Mouse (Mus musculus): ENCODE results near the gene Unc93b1.

Gene Unc93b1

DNA sequence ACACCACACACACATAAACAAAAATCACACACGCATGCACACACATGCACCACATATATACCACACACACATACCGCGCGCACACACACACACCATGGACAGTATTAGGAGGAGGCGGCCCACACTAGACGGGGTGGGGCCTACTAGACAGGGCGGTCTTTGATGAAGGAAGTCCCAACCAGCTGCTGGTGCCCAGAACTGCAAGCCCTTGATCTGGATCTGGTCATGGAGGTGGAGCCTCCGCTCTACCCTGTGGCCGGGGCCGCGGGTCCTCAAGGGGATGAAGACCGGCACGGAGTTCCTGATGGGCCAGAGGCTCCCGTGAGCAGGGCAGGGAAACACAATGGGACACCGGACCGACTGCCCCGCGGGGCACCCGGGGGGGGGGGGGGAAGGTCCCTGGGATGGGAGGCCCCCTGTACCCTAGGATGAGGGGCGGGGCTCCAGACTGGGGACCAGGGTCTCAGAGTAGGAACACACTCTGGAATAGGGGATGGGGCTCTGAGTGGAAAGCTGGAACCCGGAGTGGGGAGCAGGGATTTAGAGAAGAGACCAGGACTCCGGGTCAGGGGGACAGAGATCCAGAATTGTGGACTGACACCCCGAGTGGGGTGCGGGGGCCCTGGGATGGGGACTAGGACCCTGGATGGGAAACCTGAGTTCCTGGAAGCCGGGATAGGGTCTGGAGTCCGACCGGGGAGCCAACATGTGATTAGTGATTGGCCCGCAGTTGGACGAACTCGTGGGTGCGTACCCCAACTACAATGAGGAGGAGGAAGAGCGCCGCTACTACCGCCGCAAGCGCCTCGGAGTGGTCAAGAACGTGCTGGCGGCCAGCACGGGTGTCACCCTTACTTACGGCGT lies at the start of gene Unc93b1:
TSS of gene Unc93b1 (plus strand) at position 155 of the 864 bp plus-strand sequence.
- DNase-seq (ENCODE audit: low spot score in 2 of 2): peak; percentile 62 to 67

DNA sequence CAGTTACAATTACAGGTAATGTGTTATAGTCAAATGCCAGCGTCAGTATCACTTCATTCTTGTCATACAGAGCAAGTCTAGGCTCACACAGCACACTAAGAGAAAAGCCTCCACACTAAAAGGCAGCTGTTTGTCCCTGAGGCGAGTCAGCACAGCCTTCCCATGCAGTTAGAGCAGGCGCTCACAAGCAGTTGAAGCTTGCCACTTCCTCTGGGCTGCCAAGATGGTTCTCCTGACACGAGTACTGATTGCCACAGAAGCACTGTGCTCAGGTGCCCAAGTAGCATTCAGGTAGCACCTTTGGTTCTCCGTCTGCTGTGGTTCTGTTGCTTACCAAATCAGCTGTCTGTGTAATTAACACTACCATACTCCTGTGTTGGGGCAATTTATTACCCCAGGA lies 45.9 kb upstream of the Unc93b1 start:
- no peak for DNase-seq (ENCODE audit: low spot score in 2 of 2)

DNA sequence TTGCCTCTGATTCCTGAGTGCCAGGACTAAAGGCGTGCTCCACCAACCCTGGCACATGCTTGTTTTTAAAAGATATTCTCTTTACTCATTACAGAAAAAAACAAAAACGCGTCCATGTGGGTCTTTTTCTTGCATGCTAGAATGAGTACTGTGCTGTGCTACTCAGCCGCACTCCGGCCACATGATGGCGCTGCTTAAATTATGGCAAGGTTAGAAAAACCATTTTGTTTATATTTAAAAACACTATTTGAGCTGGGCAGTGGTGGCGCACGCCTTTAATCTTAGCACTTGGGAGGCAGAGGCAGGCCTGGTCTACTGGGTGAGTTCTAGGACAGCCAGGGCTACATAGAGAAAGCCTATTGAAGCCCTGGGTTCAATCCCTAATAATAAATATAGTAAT lies 44.8 kb upstream of the Unc93b1 start:
- DNase-seq (ENCODE audit: low spot score in 2 of 2): no peak

DNA sequence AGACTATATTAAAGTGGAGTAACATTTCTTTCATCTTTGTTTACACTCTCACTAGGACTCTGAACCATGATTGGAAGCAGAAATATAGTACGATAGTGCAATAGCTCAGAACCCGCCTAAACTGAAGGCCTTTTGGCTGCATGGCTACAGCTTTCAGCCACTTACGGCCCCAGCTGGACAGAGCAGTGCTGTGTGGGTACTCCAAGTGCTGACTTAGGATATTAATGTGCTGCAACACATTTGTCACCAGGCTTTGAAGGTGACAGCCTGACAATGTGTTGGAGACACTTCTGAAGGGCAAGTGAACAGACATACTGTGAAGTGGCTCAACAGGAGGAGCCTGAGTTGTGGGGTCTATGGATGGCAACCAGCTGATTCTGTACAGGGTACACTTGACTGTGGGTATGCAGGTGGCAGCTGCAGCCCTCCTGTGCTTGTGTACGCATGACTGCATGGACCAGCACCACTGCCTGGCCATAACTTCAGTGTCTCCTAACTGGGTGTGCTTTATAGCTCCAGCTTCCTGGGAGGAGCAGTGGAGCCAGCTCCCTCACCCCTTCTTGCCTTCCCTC lies 41.4 kb upstream of the Unc93b1 start:
- DNase-seq (ENCODE audit: low spot score in 2 of 2): no peak

DNA sequence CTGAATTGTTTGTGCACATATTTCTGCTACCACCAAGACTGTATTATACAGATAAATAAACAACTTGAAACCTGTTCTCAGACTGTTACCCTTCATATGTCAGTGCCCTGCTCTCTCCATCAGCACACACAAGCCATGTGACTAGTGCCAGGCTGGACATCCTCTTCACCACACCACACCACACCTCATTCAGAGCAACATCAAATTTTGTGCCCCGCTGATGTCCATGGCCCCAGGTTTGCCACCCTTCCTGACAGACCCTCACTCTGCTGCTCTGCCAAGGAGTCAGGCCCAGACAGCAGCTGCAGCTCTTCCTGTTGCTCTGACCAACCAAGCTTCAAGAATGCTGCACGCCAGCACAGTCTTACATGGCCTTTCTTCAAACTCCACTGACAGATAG lies 40.7 kb upstream of the Unc93b1 start:
- DNase-seq (ENCODE audit: low spot score in 2 of 2): no peak

DNA sequence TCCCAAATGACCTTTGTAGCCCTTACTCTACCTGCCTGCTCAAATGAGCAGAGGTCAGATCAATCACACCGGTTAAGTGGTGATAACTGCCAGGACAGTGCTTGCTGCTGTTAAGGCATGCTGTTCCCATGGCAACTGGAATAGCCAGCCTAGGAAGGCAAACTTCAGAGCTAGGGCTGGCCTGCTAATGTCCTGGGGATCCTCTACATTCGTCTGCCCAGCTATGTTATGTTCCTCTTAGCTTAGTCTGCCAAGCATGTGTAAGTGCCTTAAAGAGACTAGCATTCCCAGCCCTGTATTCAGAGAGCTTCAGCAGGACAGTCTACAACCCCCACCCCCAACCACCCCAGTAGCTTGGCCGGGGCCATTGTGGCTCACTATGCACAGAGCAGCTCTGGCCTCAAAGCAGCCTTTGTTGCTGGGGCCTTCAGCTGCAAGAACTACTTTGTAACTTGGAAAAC lies 39.8 kb upstream of the Unc93b1 start:
- DNase-seq (ENCODE audit: low spot score in 2 of 2): no peak

DNA sequence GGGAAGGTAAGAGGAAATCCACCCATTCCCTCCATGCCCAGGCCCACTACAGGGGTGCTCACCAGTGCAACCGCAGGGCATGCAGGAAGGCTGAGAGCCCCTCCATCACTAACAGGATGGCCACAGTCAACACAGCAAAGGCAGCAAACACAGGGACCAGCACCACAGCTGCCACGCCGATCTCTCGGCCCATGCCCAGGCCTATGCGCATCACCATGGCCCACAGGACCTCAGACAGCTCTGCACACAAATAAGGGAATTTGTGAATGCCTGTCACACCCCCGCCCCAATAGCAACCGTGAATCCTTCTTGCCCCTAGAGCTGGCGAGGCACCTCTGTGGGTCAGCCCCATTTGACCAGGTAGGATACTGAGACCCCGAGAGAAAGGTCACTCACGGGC lies 38.8 kb upstream of the Unc93b1 start:
- DNase-seq (ENCODE audit: low spot score in 2 of 2): no peak

DNA sequence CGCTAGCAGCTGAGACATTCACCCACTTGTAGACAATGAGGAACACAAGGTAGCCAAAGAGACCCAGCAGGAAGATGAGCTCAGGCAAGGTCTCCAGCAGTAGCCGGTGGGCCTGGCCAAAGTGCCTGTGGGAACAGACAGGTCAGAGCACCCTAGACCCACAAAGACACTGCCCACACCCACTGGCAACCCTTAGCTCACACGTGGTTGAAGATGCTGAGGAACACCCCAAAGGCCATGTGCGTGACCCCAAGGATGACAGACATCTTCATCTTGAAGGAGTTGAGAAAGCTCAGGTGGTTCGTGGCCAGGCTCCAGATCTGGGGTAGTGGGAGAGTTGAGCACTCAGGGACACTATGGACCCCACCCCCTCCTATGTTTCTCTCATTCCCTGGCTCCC lies 37.4 kb upstream of the Unc93b1 start:
- DNase-seq (ENCODE audit: low spot score in 2 of 2): no peak

DNA sequence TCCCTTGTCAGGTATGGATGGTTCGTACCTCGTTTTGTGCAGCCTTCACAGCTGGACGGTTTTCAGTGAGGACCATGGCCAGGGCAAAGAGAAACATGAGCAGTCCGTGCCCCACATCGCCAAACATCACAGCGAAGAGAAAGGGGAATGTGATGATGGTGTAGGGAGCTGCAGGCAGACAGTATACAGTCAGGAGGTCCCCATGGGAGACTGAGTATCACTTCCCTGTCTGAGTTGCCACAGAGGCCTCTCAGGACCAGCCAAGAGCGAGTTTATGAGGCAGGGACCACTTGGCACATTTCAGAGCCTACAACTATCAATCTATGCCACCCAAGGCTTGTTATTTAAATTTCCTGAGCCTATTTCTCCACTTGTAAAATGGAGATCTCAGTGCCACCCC lies 36.0 kb upstream of the Unc93b1 start:
- DNase-seq (ENCODE audit: low spot score in 2 of 2): no peak

DNA sequence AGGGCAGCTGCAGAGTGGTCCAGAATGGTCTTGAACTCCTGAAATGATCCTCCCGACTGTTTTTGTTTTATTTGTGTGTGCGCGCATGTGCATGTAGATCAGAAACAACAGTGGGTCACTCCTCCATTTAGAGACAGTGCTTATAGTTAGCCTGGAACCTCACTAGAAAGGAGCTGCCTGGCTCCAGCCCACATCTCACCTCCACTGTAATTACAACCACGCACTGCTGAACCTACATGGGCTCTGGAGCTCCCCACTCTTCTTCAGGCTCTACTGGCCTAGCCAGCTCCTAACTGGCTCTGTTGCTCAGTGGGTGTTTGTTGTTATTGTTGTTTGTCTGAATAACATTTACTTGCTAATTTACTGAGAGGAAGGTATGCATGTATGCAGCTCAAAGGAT lies 35.4 kb upstream of the Unc93b1 start:
- no peak for DNase-seq (ENCODE audit: low spot score in 2 of 2)

DNA sequence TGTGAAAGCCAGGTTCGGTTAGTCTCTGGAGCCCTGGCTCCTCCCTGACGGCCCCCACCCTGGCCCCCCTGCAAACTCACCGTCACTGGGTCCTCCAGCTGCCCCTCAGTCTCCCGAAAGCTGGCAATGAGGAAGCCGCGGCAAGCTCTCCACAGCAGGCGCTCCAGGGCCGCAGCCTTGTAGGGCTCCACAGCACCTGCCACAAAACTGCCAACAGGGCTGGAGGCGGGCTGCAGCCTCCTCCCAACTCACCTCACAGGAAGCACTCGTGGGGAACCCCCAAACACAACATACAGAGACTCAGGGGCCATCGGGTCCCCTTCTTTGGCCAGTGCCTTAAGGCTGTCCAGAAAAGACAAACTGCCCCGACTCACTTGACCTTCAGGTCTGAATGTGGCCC lies 32.0 kb upstream of the Unc93b1 start:
- DNase-seq (ENCODE audit: low spot score in 2 of 2): no peak

DNA sequence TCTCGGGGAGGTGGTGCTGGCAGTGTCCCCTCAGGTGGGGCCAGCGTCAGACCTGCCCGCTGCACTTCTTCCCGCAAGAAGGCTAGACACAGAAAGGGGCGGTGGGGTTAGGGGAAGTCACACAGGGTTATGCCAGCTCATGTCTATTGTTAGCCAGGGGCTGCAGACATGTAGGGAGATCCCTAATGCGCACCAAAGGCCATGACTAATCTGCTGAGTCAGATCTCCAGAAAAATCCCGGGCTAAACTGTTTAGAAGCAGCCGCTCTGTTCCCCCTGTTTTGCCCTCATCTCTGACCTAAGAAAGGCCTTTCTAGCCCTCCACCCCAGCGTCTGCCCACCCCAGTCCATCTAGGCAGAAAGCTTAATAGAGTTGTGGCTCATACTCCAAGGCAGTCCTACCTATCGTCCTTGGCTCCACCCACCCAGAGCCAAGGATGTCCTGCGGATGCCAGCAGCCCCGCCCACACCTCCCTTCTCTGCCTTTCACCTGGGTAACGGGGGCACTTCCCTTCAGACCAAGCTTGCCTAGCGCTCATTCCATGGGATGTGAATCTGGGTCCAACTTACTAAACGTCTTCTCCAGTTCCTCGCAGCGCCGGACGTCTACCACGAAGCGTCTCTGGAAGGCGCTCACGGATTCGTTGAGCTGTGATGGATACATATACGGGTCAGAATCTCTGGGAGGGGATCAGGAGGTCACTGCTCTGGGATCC lies 31.2 kb upstream of the Unc93b1 start:
- DNase-seq (ENCODE audit: low spot score in 2 of 2): no peak

DNA sequence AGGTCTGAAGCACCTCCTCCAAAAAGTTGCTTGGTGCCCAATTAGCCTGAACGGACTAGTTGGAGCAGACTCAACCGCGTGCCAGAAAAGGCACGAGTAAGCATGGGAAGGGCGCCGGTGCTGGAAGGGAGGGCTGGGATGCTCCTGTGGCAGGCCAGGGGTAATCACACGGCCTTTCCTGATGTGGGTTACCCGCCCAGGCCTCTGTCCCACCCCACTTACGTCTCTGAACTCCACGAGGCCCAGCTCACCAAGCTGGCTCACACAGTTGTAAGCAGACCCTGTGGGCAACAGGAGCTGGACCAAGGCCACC lies 30.7 kb upstream of the Unc93b1 start:
- DNase-seq (ENCODE audit: low spot score in 2 of 2): no peak

DNA sequence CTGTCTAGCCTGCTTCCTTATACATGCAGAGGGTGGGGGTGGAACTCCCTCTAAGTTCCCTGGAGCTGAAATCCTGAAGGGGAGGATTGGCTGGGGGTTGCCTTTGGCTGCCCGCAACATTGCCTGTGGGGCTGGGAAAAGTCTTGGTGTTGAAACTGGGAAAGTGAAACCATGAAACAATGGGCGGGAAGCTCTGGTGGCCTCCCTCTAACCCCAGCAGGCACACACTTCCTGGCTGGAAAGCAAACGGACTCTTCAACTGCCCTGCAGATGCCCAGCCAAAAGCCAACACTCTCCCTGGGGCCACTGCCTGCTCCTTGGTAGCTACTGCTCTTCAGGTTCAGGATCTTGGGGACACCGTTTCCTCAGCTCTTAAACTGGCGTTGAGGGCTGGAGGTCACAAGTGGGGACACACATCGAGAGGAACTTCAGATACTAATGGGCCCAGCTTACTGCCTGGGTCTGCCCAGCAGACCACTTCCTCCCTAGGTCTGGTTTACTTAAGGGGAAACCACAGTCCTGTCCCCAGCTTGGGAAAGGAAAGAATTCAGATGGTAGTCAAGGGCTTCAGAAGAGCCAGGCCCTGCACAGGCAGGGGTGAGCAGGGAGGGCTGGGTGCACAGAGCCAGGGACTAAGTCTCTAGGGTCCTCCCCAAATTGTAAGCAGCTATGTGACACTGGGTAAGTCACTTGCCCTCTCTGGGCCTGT lies 29.6 kb upstream of the Unc93b1 start:
- no peak for DNase-seq (ENCODE audit: low spot score in 2 of 2)

DNA sequence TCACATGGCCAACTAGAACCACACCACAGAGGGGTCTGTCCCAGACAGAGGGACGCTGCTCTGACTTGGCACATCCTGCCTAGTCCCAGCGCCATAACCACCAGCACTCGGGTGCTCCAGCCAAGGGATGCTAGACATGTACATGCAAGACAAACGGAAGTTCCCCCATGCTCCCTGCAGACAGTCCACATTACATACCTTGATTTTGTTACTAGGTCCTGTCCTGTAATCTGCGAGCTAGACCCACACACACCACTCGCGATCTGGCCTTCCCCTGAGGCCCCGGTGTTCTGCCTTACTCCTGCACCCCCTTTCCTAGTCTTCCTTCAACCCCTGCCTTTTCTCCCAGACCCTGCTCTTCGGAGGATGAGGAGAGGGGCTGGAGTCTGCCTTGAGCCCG lies 28.7 kb upstream of the Unc93b1 start:
- DNase-seq (ENCODE audit: low spot score in 2 of 2): no peak

DNA sequence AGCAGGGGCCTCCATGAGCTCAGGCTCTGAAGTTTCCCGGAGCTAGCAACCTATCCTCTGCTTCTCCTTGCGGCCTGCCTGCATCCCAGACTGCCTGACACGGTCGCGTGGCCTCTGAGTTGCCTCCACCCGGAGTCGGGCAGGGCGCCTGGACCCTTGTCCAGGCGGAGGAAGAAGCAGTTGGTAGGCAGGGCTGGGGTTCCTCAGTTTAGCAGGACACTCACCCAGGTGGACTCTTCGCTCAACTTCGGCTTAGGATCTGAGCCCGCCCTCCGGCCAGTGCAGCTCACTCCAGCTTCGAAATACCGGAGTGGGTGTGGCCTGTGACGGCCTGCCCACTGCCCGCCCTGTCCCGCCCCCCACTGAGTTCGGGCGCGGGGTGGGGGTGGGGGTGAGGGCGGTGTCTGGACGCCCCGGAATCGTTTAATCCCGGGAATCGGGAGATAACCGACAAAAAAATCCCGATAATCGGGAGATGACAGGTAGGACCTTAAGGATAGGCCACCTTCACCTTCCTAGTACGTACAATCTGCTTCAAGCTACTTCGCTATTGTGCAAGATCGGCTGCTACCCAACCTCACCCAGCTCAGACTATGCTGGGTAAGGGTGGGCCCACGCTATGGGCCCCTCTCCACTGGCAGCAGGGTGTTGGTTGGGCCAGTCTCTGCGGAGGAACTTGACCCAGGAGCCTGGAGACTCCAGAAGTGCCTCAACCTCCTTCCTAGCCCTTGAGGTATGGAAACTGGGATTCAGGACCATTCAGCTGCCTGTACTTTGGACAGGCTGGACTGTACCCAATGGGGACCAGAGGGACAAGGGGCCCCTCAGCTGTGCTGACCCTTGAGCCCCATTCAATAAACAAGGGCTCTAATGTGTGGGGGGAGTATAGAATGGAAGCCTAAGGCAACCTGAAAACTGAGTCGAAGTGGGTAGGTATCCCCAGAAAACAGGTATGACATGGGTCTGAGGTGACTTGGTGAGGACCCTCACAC lies 27.9 kb upstream of the Unc93b1 start, which contains the start of gene Tcirg1:
TSS of gene Tcirg1 (minus strand) at position 339 of the 992 bp plus-strand sequence.
- DNase-seq (ENCODE audit: low spot score in 2 of 2): peak; percentile 74 to 78

DNA sequence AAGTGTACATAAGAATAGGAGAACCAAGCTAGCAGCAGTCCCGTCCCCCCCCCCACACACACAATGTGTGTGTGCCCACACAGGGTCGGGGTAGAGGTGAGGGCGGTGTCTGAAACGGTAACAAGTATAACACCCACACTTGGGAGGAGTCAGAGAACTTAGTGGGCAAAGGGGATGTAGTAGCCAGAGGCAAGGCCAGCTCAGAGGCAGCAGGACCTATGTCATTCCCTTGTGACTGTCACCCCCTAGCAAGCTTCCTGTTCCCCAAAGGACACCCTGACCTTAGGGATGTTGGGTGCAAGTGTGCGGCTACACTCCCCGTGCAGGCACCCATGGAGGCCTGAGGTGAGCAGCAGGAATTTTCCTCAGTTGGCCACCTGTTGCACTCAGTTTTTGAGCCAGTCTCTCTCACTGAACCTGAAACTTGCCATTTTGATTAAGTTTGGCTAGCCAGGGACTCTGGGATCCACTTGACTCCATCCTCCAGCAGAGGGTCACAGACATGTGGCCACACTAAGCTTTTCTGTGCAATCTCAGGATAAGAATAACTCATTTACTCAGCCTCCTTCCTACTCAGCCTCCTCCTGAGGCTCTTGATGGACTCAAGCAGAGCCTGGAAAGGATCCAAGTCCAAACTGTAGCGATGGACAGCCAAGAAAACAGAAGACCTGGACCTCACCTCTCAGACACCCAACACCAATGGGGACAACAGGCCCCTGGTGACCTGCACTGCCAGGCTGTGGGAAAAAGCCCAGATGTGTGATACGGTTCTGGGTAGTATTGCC lies 26.9 kb upstream of the Unc93b1 start:
- no peak for DNase-seq (ENCODE audit: low spot score in 2 of 2)

DNA sequence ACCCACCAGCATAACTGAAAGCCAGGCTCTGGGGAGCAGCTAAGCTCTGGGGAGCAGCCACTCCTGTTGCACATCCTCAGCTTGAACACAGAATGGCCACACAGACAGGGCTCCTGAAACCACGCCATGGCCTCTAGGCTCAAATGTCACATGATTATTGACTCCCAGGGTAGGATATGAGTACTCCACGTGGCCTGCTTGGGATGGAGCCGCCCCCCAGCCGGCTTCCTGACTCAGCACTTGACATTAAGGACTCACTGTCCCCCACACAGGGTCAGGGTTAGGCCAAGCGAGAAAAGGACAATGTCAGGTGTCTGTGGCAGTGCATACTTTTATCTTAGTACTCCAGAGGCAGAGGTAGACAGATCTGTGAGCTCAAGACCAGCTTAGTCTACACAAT lies 24.8 kb upstream of the Unc93b1 start:
- DNase-seq (ENCODE audit: low spot score in 2 of 2): no peak

DNA sequence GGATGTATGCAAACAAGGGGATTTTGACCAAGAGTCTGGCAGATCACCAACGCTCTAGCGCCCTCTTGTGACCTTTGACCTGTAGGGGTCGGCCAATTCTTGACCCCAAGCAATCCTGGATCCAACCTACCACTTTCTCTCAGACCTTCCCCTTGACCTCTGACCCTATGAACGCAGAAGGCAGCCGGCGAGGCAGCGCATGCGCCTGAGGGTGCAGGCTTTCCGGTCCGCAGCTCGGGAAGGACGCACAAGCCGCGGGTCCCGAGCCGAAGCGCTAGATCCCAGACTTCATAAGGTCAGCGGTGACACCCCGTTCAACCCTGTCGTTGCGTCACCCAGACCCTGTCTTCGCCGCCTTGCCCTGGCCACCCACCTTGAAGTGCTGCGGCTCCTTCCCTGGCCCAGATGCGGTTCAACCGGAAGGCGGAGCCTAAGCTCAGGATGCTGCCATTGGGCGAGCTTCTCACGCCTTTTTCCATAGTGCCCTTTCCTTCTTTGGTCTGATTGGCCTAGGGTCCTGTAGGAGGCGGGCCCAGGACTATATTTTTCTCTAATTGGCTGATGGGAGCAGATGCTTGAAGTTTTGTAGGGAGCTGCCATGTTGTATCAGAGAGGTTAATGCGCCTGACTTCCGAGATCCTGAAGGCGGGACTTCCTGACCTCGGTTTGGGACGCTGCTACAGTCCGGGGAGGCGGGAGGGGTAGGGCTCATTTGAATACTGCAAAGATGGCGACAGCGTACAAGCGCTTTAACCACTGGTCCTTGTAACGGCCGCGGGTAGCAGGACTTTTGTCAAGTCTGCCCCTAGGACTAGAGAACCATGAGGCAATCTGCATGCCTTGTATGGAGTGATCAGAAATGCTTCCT lies 22.4 kb upstream of the Unc93b1 start, which contains the start of gene Ndufs8:
TSS of gene Ndufs8 (minus strand) at position 438 of the 868 bp plus-strand sequence.
- DNase-seq (ENCODE audit: low spot score in 2 of 2): peak; percentile 95 to 98

Data from right cerebral cortex, postnatal 10 days (tissue).